Mouse (Mus musculus) kidney, adult 2 months (tissue): ENCODE results near the gene Zfp444.

Experiments used
- CTCF ChIP-seq: fragments of 200-500 bp; conservative IDR thresholded peaks from 2 replicates; pipeline ENCODE4 v1.5.1; 2011; ENCODE audit warnings: low read depth, mild to moderate bottlenecking, control low read depth, low read length, moderate library complexity, mixed read lengths; ENCODE audit not compliant: insufficient read depth, insufficient read length
- POLR2A ChIP-seq: fragments of 200-500 bp; IDR thresholded peaks from one replicate; pipeline ENCODE4 v1.6.1; 2011; ENCODE audit warnings: low read depth, low read length, control low read depth

DNA sequence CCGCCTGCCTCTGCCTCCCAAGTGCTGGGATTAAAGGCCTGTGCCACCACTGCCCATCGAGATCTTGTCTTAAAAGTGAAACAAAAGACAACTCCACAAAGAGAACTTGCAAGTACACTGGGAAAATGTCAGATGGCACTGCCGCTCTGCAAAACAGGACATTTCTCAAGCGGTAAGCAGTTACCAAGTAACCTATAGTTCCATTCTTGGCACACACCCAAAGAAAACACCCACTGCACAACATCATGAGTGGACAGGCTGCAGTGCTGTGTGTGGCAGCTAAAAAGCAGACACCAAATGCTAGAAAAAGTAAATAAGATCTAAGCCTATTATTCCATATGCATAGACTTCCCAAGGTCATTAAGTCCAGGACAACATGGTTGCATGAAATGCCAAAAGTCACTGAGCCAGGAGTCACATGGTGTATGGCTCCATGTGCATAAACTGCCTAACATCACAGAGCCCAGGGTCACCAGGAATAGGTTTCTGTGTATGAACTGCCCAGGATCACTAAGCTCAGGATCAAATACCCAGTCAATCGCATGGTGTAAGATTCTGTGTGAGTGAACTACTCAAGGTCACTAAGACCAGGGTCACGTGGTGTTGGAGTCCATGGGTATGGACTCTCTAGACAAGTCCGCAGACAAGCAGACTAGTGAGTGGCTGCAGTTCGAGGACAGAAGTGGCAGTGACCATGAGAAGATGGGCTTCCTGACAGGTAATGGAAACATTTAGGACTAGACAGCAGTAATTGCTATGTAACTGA lies 26.4 kb upstream of the Zfp444 start:
- TF ChIP-seq CTCF, result no peak
- TF ChIP-seq POLR2A, result no peak
